Mouse (Mus musculus) liver, embryonic 14.5 days (tissue): ENCODE results near the gene Rora. TPM values are rescaled to one million over a fixed set of nuclear protein-coding genes. Genes with fewer than 3 reads are reported as not detected.

Experiments used
- ATAC-seq: fragments of 200-750 bp; cut with Nextera tagmentation; 2 replicates; pipeline ENCODE4 v1.8.0; 2017; ENCODE audit warnings: moderate number of reproducible peaks, mild to moderate bottlenecking, moderate library complexity; ENCODE audit not compliant: insufficient read depth
- DNase-seq, 3 experiments: peaks; one replicate each; pipeline ENCODE4 v3.0.0-alpha.2; 2012 to 2013; ENCODE audit warnings: low read depth in 3 of 3, low spot score in 3 of 3
- H3K27ac ChIP-seq: fragments of 300-500 bp; sonication (generic); 2 replicates; pipeline ENCODE4 v1.5.1; 2014; ENCODE audit warnings: moderate library complexity, mild to moderate bottlenecking, control low read depth, inconsistent platforms
- H3K27me3 ChIP-seq: fragments of 300-500 bp; sonication (generic); 2 replicates; pipeline ENCODE4 v1.6.1; 2014; ENCODE audit warnings: mild to moderate bottlenecking, low read length, moderate library complexity; ENCODE audit not compliant: control insufficient read depth, insufficient read depth
- H3K36me3 ChIP-seq: fragments of 300-500 bp; sonication (generic); replicated peaks from 2 replicates; pipeline ENCODE4 v1.6.1; 2014; ENCODE audit warnings: low read depth; ENCODE audit not compliant: control insufficient read depth, insufficient read depth
- H3K4me1 ChIP-seq, 2 experiments: fragments of 200-500 bp in 1 of 2; fragments of 300-500 bp in 1 of 2; sonication (generic) in 1 of 2; replicated peaks; 2 replicates each; pipeline ENCODE4 v1.6.1; 2012 to 2014; ENCODE audit warnings: antibody characterized with exemption in 1 of 2, inconsistent platforms in 1 of 2, low read length in 1 of 2; ENCODE audit not compliant: control insufficient read depth in 2 of 2, insufficient read depth in 2 of 2
- H3K4me2 ChIP-seq: fragments of 300-500 bp; sonication (generic); 2 replicates; pipeline ENCODE4 v1.6.1; 2014; ENCODE audit warnings: low read depth, mild to moderate bottlenecking, control low read depth, moderate library complexity
- H3K4me3 ChIP-seq, 2 experiments: fragments of 200-500 bp in 1 of 2; fragments of 300-500 bp in 1 of 2; sonication (generic) in 1 of 2; 2 replicates each; pipeline ENCODE4 v1.5.1; 2012 to 2014; ENCODE audit warnings: low read depth in 2 of 2, low read length in 2 of 2, mild to moderate bottlenecking in 2 of 2, control low read depth in 1 of 2, inconsistent platforms in 1 of 2, moderate library complexity in 1 of 2; ENCODE audit not compliant: insufficient read depth in 1 of 2
- H3K9ac ChIP-seq: fragments of 300-500 bp; sonication (generic); replicated peaks from 2 replicates; pipeline ENCODE4 v1.6.1; 2014; ENCODE audit warnings: mild to moderate bottlenecking, control low read depth, moderate library complexity
- H3K9me3 ChIP-seq: fragments of 300-500 bp; sonication (generic); 2 replicates; pipeline ENCODE4 v1.6.1; 2016; ENCODE audit warnings: low read length, mixed read lengths; ENCODE audit not compliant: control insufficient read depth
- CTCF ChIP-seq: IDR thresholded peaks from 2 replicates; pipeline ENCODE4 v1.5.1; 2016; ENCODE audit warnings: antibody characterized with exemption, low read depth, control low read depth
- EP300 ChIP-seq: IDR thresholded peaks from 2 replicates; pipeline ENCODE4 v1.6.1; 2016; ENCODE audit warnings: antibody characterized with exemption, low read depth
- WGBS: fragments of 180-500 bp; shearing (Covaris S2); extraction: QIAGEN DNeasy Blood & Tissue Kit; methylation state at CpG from one replicate; pipeline ENCODE4 v1.1.7; 2014; ENCODE audit not compliant: insufficient replicate concordance; 5-methylcytosine and 5-hydroxymethylcytosine counted together
- polyA plus RNA-seq, 2 experiments: library from polyadenylated mRNA; depleted of rRNA in 1 of 2; stranded (reverse) in 1 of 2; unstranded in 1 of 2; fragments of >200 nt; fragmentation: Nextera tagmentation in 1 of 2; extraction: Ambion mirVana in 1 of 2; gene quantifications; 2 replicates each; pipeline versions ENCODE4 v1.2.1 to v1.2.3; 2012 to 2014

The Rora gene
- polyA plus RNA-seq, 2 experiments: 0.85 to 2.9 TPM

- H3K9ac ChIP-seq: no peak overlapping the region
- ATAC-seq: no peak
- TF ChIP-seq EP300: no peak
- no peak for TF ChIP-seq CTCF
These were observed 261.1 kb downstream of the Rora start for GRCm38 (mm10) chr9:68914541-68915275.

GRCm38 (mm10) chr9:68916741-68917140, 263.2 kb downstream of the Rora start:
- 38% methylated on average over 1 of the region's 1 CpGs for WGBS
- no peaks in the 10 kb centered on the region for H3K9me3 ChIP-seq
- H3K4me3 ChIP-seq: no peak overlapping the region
- ATAC-seq (no peak), DNase-seq (no peak)
- H3K9ac ChIP-seq: no peak overlapping the region
- no peaks in the 10 kb centered on the region for H3K36me3 ChIP-seq
- no peak overlapping the region for H3K27ac ChIP-seq
- no peak overlapping the region for H3K4me2 ChIP-seq
- no peak for TF ChIP-seq CTCF
- no peak for TF ChIP-seq EP300
- no peaks in the 10 kb centered on the region for H3K27me3 ChIP-seq
- no peaks in the 10 kb centered on the region for H3K4me1 ChIP-seq

More at GRCm38 (mm10) chr9:68914541-68915275, 261.1 kb downstream of the Rora start:
- Histone ChIP-seq H3K4me2 (no peak overlapping the region), H3K9me3 (no peaks in the 10 kb centered on the region), H3K27me3 (no peaks in the 10 kb centered on the region), H3K4me1 (no peaks in the 10 kb centered on the region), H3K36me3 (no peaks in the 10 kb centered on the region), H3K4me3 (no peak overlapping the region), H3K27ac (no peak overlapping the region)
- DNase-seq: no peak
- WGBS: 80% methylated on average over 4 of the region's 4 CpGs

GRCm38 (mm10) chr9:68923128-68923601, 269.6 kb downstream of the Rora start:
- DNase-seq: no peak
- no peak overlapping the region for H3K27ac ChIP-seq
- 74% methylated on average over 12 of the region's 12 CpGs for WGBS

GRCm38 (mm10) chr9:68926406-68926805, 272.8 kb downstream of the Rora start:
- no peak for TF ChIP-seq CTCF
- WGBS: 66% methylated on average over 6 of the region's 6 CpGs
- H3K27me3 ChIP-seq: no peaks in the 10 kb centered on the region
- no peak overlapping the region for H3K4me2 ChIP-seq
- no peaks in the 10 kb centered on the region for H3K9me3 ChIP-seq
- no peaks in the 10 kb centered on the region; a peak in 1 of 4 replicates for H3K4me1 ChIP-seq
- no peaks in the 10 kb centered on the region for H3K36me3 ChIP-seq
- no peak overlapping the region for H3K4me3 ChIP-seq
- DNase-seq (no peak), ATAC-seq (no peak)
- H3K27ac ChIP-seq: no peak overlapping the region
- H3K9ac ChIP-seq: no peak overlapping the region

More at GRCm38 (mm10) chr9:68923128-68923601, 269.6 kb downstream of the Rora start:
- Histone ChIP-seq H3K4me3 (no peak overlapping the region), H3K27me3 (no peaks in the 10 kb centered on the region), H3K4me1 (no peaks in the 10 kb centered on the region), H3K36me3 (no peaks in the 10 kb centered on the region), H3K9me3 (no peaks in the 10 kb centered on the region), H3K4me2 (no peak overlapping the region), H3K9ac (no peak overlapping the region)
- no peak for ATAC-seq
- no peak for TF ChIP-seq EP300
- no peak for TF ChIP-seq CTCF

GRCm38 (mm10) chr9:68933159-68933558, 279.6 kb downstream of the Rora start:
- H3K4me3 ChIP-seq: no peak overlapping the region
- H3K36me3 ChIP-seq: no peaks in the 10 kb centered on the region
- TF ChIP-seq CTCF (no peak), EP300 (no peak)
- no peak overlapping the region for H3K9ac ChIP-seq
- no peak for DNase-seq
- ATAC-seq: no peak
- no peak overlapping the region for H3K4me2 ChIP-seq
- WGBS: 6% methylated on average over 3 of the region's 3 CpGs
- H3K9me3 ChIP-seq: no peaks in the 10 kb centered on the region
- no peaks in the 10 kb centered on the region for H3K27me3 ChIP-seq
- H3K27ac ChIP-seq: no peak overlapping the region
- no peaks in the 10 kb centered on the region; a peak in 1 of 4 replicates for H3K4me1 ChIP-seq
